Mouse (Mus musculus): Measurements from ENCODE around the gene Tacc2.

The Tacc2 gene

GRCm38 (mm10) chr7:130681798-130682197 lies 104.6 kb downstream of the Tacc2 start:
- peak; percentile 59 for DNase-seq (ENCODE audit: low read depth, low spot score)

GRCm38 (mm10) chr7:130688601-130689000 lies 111.4 kb downstream of the Tacc2 start:
- DNase-seq (ENCODE audit: low read depth, low spot score): no peak

GRCm38 (mm10) chr7:130690869-130691268 lies 113.6 kb downstream of the Tacc2 start:
- DNase-seq (ENCODE audit: low read depth, low spot score): no peak

- no peak for DNase-seq (ENCODE audit: low read depth, low spot score)
Observed at GRCm38 (mm10) chr7:130691931-130692330, 114.7 kb downstream of the Tacc2 start.

- DNase-seq (ENCODE audit: low read depth, low spot score): no peak
Observed at GRCm38 (mm10) chr7:130692392-130692942, 115.2 kb downstream of the Tacc2 start.

- DNase-seq (ENCODE audit: low read depth, low spot score): no peak
Observed at GRCm38 (mm10) chr7:130692943-130693799, 115.9 kb downstream of the Tacc2 start.

GRCm38 (mm10) chr7:130693800-130694193 lies 116.6 kb downstream of the Tacc2 start:
- no peak for DNase-seq (ENCODE audit: low read depth, low spot score)

GRCm38 (mm10) chr7:130695669-130696338 lies 118.6 kb downstream of the Tacc2 start:
- DNase-seq (ENCODE audit: low read depth, low spot score): no peak

- no peak for DNase-seq (ENCODE audit: low read depth, low spot score)
Observed at GRCm38 (mm10) chr7:130696347-130697234, 119.4 kb downstream of the Tacc2 start.

GRCm38 (mm10) chr7:130698480-130698879 lies 121.2 kb downstream of the Tacc2 start:
- DNase-seq (ENCODE audit: low read depth, low spot score): no peak

- no peak for DNase-seq (ENCODE audit: low read depth, low spot score)
Observed at GRCm38 (mm10) chr7:130701336-130701735, 124.1 kb downstream of the Tacc2 start.

- no peak for DNase-seq (ENCODE audit: low read depth, low spot score)
Observed at GRCm38 (mm10) chr7:130705230-130705629, 128.0 kb downstream of the Tacc2 start.

GRCm38 (mm10) chr7:130708940-130709339 lies 131.7 kb downstream of the Tacc2 start:
- no peak for DNase-seq (ENCODE audit: low read depth, low spot score)

GRCm38 (mm10) chr7:130709372-130710274 lies 132.4 kb downstream of the Tacc2 start:
- DNase-seq (ENCODE audit: low read depth, low spot score): no peak

- no peak for DNase-seq (ENCODE audit: low read depth, low spot score)
Observed at GRCm38 (mm10) chr7:130711851-130712250, 134.6 kb downstream of the Tacc2 start.

- DNase-seq (ENCODE audit: low read depth, low spot score): no peak
Observed at GRCm38 (mm10) chr7:130713319-130713718, 136.1 kb downstream of the Tacc2 start.

- DNase-seq (ENCODE audit: low read depth, low spot score): no peak
Observed at GRCm38 (mm10) chr7:130715467-130715866, 138.2 kb downstream of the Tacc2 start.

- DNase-seq (ENCODE audit: low read depth, low spot score): no peak
Observed at GRCm38 (mm10) chr7:130716341-130716740, 139.1 kb downstream of the Tacc2 start.

GRCm38 (mm10) chr7:130716989-130717388 lies 139.8 kb downstream of the Tacc2 start:
- no peak for DNase-seq (ENCODE audit: low read depth, low spot score)

GRCm38 (mm10) chr7:130719931-130720598 lies 142.8 kb downstream of the Tacc2 start:
- DNase-seq (ENCODE audit: low read depth, low spot score): no peak
